Mouse (Mus musculus) T-helper 2 cell (primary cell): ENCODE results near the gene Slc12a8.

Source experiments
- in situ Hi-C: fragments of 300-600 bp; cut with MboI, MseI; formaldehyde crosslinking; loops from one replicate; pipeline ENCODE4 v1.15.1; 2025; ENCODE audit warnings: high pct_unique_total_duplicates

The Slc12a8 gene

GRCm38 (mm10) chr16:33582495-33582894 is 65.4 kb downstream of the Slc12a8 start:
- in situ Hi-C loops = no loop called here

- in situ Hi-C loops = no loop called here
Measured at GRCm38 (mm10) chr16:33583333-33583732, 66.2 kb downstream of the Slc12a8 start.

GRCm38 (mm10) chr16:33583881-33584454 is 66.8 kb downstream of the Slc12a8 start:
- in situ Hi-C loops = no loop called here

GRCm38 (mm10) chr16:33584455-33585082 is 67.4 kb downstream of the Slc12a8 start:
- in situ Hi-C loops = no loop called here

- in situ Hi-C loops = no loop called here
Measured at GRCm38 (mm10) chr16:33585083-33585460, 67.9 kb downstream of the Slc12a8 start.

- in situ Hi-C loops = no loop called here
Measured at GRCm38 (mm10) chr16:33587283-33588127, 70.4 kb downstream of the Slc12a8 start.

GRCm38 (mm10) chr16:33588845-33589244 is 71.7 kb downstream of the Slc12a8 start:
- in situ Hi-C loops = no loop called here

GRCm38 (mm10) chr16:33590438-33590837 is 73.3 kb downstream of the Slc12a8 start:
- in situ Hi-C loops = no loop called here

GRCm38 (mm10) chr16:33591390-33592067 is 74.4 kb downstream of the Slc12a8 start:
- in situ Hi-C loops = no loop called here

GRCm38 (mm10) chr16:33592286-33592685 is 75.2 kb downstream of the Slc12a8 start:
- in situ Hi-C loops = no loop called here

GRCm38 (mm10) chr16:33593467-33593866 is 76.3 kb downstream of the Slc12a8 start:
- in situ Hi-C loops = no loop called here

- in situ Hi-C loops = no loop called here
Measured at GRCm38 (mm10) chr16:33594037-33594771, 77.1 kb downstream of the Slc12a8 start.

GRCm38 (mm10) chr16:33595235-33595769 is 78.2 kb downstream of the Slc12a8 start:
- in situ Hi-C loops = no loop called here

- in situ Hi-C loops = no loop called here
Measured at GRCm38 (mm10) chr16:33596213-33596612, 79.1 kb downstream of the Slc12a8 start.

- in situ Hi-C loops = loop anchor here (5.0 kb wide), 1 partner anchor 82 kb away; the partner anchor contains the start of gene Heg1
Measured at GRCm38 (mm10) chr16:33600216-33600615, 83.1 kb downstream of the Slc12a8 start.

- in situ Hi-C loops = loop anchor here (5.0 kb wide), 1 partner anchor 81 kb away; the partner anchor contains the start of gene Heg1
Measured at GRCm38 (mm10) chr16:33601299-33601698, 84.2 kb downstream of the Slc12a8 start.

GRCm38 (mm10) chr16:33605647-33606596 is 88.8 kb downstream of the Slc12a8 start:
- in situ Hi-C loops = no loop called here

- in situ Hi-C loops = no loop called here
Measured at GRCm38 (mm10) chr16:33606691-33607532, 89.8 kb downstream of the Slc12a8 start.

- in situ Hi-C loops = no loop called here
Measured at GRCm38 (mm10) chr16:33609554-33609953, 92.4 kb downstream of the Slc12a8 start.
